Mouse (Mus musculus) hindbrain, embryonic 11.5 days (tissue): ENCODE data around the gene Gart. TPM values are rescaled to one million over a fixed set of nuclear protein-coding genes. Genes with fewer than 3 reads are reported as not detected.

Experiments used
- ATAC-seq: fragments of 200-750 bp; cut with Nextera tagmentation; 2 replicates; pipeline ENCODE4 v1.8.0; 2017; ENCODE audit warnings: mild to moderate bottlenecking, moderate TSS enrichment, moderate library complexity; ENCODE audit not compliant: low FRiP score
- DNase-seq: peaks from one replicate; pipeline ENCODE4 v3.0.0-alpha.2; 2015; ENCODE audit warnings: low spot score
- H3K27ac ChIP-seq: fragments of 300-500 bp; sonication (generic); 2 replicates; pipeline ENCODE4 v1.5.1; 2014; ENCODE audit warnings: mild to moderate bottlenecking, low read depth, low read length
- H3K27me3 ChIP-seq: fragments of 300-500 bp; sonication (generic); 2 replicates; pipeline ENCODE4 v1.6.1; 2014; ENCODE audit warnings: mild to moderate bottlenecking, low read length, moderate library complexity, mixed read lengths; ENCODE audit not compliant: control insufficient read depth, insufficient read depth
- H3K36me3 ChIP-seq: fragments of 300-500 bp; sonication (generic); 2 replicates; pipeline ENCODE4 v1.6.1; 2014; ENCODE audit warnings: mild to moderate bottlenecking, low read length, moderate library complexity, mixed read lengths; ENCODE audit not compliant: control insufficient read depth, insufficient read depth
- H3K4me1 ChIP-seq: fragments of 300-500 bp; sonication (generic); replicated peaks from 2 replicates; pipeline ENCODE4 v1.6.1; 2014; ENCODE audit warnings: low read length, mixed read lengths; ENCODE audit not compliant: control insufficient read depth, insufficient read depth
- H3K4me2 ChIP-seq: fragments of 300-500 bp; sonication (generic); replicated peaks from 2 replicates; pipeline ENCODE4 v1.6.1; 2014; ENCODE audit warnings: mild to moderate bottlenecking, low read depth, low read length
- H3K4me3 ChIP-seq: fragments of 300-500 bp; sonication (generic); 2 replicates; pipeline ENCODE4 v1.5.1; 2014; ENCODE audit warnings: low read depth, low read length
- H3K9ac ChIP-seq: fragments of 300-500 bp; sonication (generic); 2 replicates; pipeline ENCODE4 v1.6.1; 2014; ENCODE audit warnings: low read depth, low read length
- H3K9me3 ChIP-seq: fragments of 300-500 bp; sonication (generic); 2 replicates; pipeline ENCODE4 v1.6.1; 2016; ENCODE audit warnings: low read length; ENCODE audit not compliant: control insufficient read depth
- WGBS: fragments of 180-500 bp; shearing (Covaris S2); extraction: QIAGEN DNeasy Blood & Tissue Kit; methylation state at CpG from one replicate; pipeline ENCODE4 v1.1.7; 2014; 5-methylcytosine and 5-hydroxymethylcytosine counted together
- polyA plus RNA-seq: library from polyadenylated mRNA; unstranded; fragments of >200 nt; fragmentation: Nextera tagmentation; extraction: Ambion mirVana; gene quantifications from 2 replicates; pipeline ENCODE4 v1.2.1, GENCODE M21; 2014

Gene Gart
- polyA plus RNA-seq, 1 experiment from 2014 or later, result 82.5 TPM

GRCm38 (mm10) chr16:91611248-91611647 is 35.5 kb downstream of the Gart start:
- H3K4me3 ChIP-seq, result no peak overlapping the region
- DNase-seq (no peak), ATAC-seq (no peak)
- WGBS, result 73% methylated on average over 11 of the region's 11 CpGs
- no peaks in the 10 kb centered on the region for H3K36me3 ChIP-seq
- no peak overlapping the region for H3K9ac ChIP-seq
- H3K27me3 ChIP-seq, result no peaks in the 10 kb centered on the region
- H3K27ac ChIP-seq, result no peak overlapping the region
- no peaks in the 10 kb centered on the region for H3K4me1 ChIP-seq
- H3K4me2 ChIP-seq, result no peak overlapping the region
- H3K9me3 ChIP-seq, result no peaks in the 10 kb centered on the region

DNA sequence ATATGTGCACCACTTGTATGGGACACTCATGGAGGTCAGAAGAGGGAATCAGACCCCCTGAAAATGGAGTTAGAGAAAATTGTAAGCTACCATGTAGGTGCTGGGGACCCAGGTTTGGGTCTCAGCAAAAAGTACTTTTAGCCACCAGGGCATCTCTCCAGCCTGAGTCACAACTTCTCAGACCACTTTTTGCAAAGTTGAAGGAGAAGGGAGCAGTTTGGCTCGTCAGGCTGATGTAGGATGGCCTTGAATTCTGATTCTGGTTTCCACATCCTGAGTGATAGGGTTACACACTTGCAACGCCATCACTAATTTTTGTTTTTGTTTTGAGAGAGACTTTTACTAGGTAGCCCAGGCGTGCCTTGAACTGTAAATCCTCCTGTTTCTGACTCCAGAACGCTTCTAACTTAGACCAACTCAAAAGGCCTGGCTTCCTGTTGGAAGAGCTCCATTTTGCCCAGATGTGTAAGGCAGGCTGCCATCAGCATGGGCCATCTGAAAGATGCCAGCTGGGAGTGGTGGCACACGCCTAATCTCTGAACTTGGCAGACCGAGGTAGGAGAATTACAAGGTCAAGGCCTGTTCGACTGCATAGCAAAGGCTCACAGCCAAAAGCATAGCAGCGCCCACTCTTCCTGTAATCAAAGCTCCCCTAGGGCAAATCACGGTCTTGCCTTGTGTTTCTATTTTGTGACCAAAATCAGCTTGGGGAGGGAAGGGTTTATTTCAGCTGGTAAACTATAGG is 37.1 kb downstream of the Gart start:
- H3K4me3 ChIP-seq, result no peak overlapping the region
- H3K36me3 ChIP-seq, result no peaks in the 10 kb centered on the region
- no peak for DNase-seq
- no peak for ATAC-seq
- no peaks in the 10 kb centered on the region for H3K27me3 ChIP-seq
- no peak overlapping the region for H3K27ac ChIP-seq
- H3K9me3 ChIP-seq, result no peaks in the 10 kb centered on the region
- H3K4me1 ChIP-seq, result no peaks in the 10 kb centered on the region
- no peak overlapping the region for H3K4me2 ChIP-seq
- no peak overlapping the region for H3K9ac ChIP-seq
- WGBS, result 84% methylated on average over 9 of the region's 9 CpGs

DNA sequence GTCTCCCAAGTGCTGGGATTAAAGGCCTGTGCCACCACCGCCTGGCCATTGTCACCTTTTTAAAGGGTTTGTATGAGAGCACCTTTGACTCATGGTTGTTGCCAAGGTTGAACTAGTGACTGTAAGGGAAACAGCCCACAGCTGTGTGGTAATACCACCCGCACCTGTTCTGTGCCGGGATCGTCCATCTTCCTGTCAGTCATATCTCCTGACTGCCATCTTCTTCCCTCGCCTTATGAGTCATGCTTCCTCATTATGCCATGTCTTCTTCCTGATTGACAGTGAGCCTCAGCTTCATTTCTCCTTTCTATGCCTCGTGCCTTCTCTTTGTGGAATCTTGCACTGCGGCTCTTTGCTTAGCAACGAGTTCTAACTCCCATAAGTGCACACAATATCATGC is 39.8 kb downstream of the Gart start:
- no peaks in the 10 kb centered on the region for H3K36me3 ChIP-seq
- no peak overlapping the region for H3K27ac ChIP-seq
- no peaks in the 10 kb centered on the region for H3K4me1 ChIP-seq
- no peak overlapping the region for H3K4me2 ChIP-seq
- no peak overlapping the region for H3K4me3 ChIP-seq
- ATAC-seq, result no peak
- H3K27me3 ChIP-seq, result no peaks in the 10 kb centered on the region
- DNase-seq, result no peak
- WGBS, result 90% methylated on average over 8 of the region's 8 CpGs
- H3K9ac ChIP-seq, result no peak overlapping the region
- no peaks in the 10 kb centered on the region for H3K9me3 ChIP-seq

DNA sequence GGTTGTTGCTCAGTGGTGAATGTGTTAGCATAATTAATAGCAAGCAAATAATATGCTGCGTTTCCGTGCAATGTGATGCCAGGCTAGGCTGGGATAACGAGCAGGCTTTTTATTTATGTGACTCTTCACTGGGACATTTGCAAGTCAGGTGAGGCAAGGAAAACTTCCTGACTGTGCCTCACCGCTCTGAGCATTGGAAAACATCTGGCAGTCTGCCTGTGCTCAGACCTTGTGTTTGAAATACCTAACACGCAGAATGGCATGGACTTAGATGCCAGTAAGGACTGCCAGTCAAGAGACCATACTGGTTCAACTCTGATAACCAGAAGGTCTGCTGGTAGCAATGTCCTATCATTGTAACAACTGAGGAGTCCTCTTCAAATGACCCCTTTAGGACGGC is 41.6 kb downstream of the Gart start:
- ATAC-seq (no peak), DNase-seq (no peak)
- H3K9ac ChIP-seq, result no peak overlapping the region
- WGBS, result 84% methylated on average over 6 of the region's 6 CpGs
- no peaks in the 10 kb centered on the region for H3K9me3 ChIP-seq
- no peaks in the 10 kb centered on the region for H3K36me3 ChIP-seq
- no peaks in the 10 kb centered on the region for H3K4me1 ChIP-seq
- no peak overlapping the region for H3K27ac ChIP-seq
- H3K4me3 ChIP-seq, result no peak overlapping the region
- H3K4me2 ChIP-seq, result no peak overlapping the region
- H3K27me3 ChIP-seq, result no peaks in the 10 kb centered on the region

DNA sequence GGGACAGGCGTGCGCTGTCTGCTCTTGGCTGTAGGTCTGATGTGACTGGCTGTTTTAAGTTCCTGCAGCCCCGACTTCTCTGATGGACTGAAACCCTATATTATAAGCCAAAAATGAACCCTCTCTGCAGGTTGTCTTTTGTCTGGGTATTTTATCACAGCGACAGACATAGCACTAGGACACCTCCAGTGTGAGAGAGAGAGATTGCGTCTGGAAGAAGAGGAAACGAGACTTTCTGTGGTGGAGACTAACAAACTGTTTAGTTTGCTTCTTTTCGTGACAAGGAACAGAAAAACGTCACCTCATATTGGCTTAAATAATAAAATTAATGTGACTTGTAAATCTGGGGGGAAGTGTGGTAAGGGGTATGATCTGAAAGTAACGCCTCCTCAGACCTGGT is 45.1 kb downstream of the Gart start:
- Histone ChIP-seq H3K27ac (no peak overlapping the region), H3K4me1 (no peaks in the 10 kb centered on the region), H3K27me3 (peaks cover 4% of the 10 kb centered on the region; the same call in 1 of the 2 replicates), H3K4me3 (no peak overlapping the region), H3K36me3 (no peaks in the 10 kb centered on the region), H3K9me3 (no peaks in the 10 kb centered on the region), H3K4me2 (no peak overlapping the region), H3K9ac (no peak overlapping the region)
- 74% methylated on average over 9 of the region's 9 CpGs for WGBS
- ATAC-seq (no peak), DNase-seq (no peak)

- no peak for DNase-seq
- Histone ChIP-seq H3K36me3 (no peaks in the 10 kb centered on the region), H3K27me3 (peaks cover 4% of the 10 kb centered on the region; the same call in 1 of the 2 replicates), H3K4me2 (no peak overlapping the region), H3K4me1 (no peaks in the 10 kb centered on the region), H3K9me3 (no peaks in the 10 kb centered on the region), H3K27ac (no peak overlapping the region), H3K4me3 (no peak overlapping the region), H3K9ac (no peak overlapping the region)
- 82% methylated on average over 4 of the region's 4 CpGs for WGBS
- no peak for ATAC-seq
These were observed 45.7 kb downstream of the Gart start for GRCm38 (mm10) chr16:91601081-91601480.

DNA sequence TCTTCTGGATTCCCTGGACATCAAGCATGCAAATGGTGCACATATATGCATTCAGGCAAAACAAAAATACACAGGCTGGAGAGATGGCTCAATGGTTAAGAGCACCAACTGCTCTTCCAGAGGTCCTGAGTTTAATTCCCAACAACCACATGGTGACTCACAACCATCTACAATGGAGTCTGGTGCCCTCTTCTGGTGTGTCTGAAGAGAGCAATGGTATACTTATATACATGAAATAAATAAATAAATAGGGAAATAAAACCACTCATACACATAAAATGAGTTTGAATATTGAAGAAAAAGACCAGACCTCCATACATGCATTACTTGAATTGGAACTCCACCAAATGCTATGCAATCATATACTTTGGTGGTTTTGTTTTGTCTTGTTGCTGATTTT is 47.5 kb downstream of the Gart start:
- Histone ChIP-seq H3K27ac (no peak overlapping the region), H3K36me3 (no peaks in the 10 kb centered on the region), H3K4me2 (no peak overlapping the region), H3K4me1 (no peaks in the 10 kb centered on the region), H3K27me3 (peaks cover 4% of the 10 kb centered on the region; the same call in 1 of the 2 replicates), H3K9ac (no peak overlapping the region), H3K4me3 (no peak overlapping the region), H3K9me3 (no peaks in the 10 kb centered on the region)
- ATAC-seq (no peak), DNase-seq (no peak)

DNA sequence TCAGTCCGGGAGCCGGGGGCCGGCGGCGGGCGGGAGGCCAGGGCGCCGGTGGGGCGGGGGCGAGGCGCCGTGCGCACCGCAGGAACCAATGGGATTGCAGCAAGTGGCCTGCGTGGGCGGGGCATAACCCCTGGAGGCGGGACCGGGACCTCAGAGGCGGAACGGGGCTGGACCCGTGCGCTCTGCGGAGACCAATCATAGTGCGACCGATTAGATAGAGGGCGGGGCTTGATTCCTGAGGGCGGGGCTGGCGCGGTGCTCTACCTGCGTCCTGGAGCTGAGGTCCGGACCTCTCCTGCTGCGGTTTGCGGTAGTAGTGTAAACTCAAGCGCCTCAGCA is 49.1 kb downstream of the Gart start, which contains the start of gene Tmem50b:
Gene Tmem50b, minus strand, starts transcription at position 129 of the 339 bp plus-strand sequence.
- DNase-seq (peak; percentile 98), ATAC-seq (peak; percentile 99)
- Histone ChIP-seq H3K36me3 (no peaks in the 10 kb centered on the region), H3K27me3 (peaks cover 4% of the 10 kb centered on the region; the same call in 1 of the 2 replicates), H3K9ac (peak within 1 kb of the TSS; percentile 80), H3K4me2 (peak within 1 kb of the TSS; percentile 88), H3K27ac (peak within 1 kb of the TSS; percentile 61), H3K4me3 (peak within 1 kb of the TSS; percentile 82), H3K4me1 (no peaks in the 10 kb centered on the region), H3K9me3 (no peaks in the 10 kb centered on the region)
- under 1% methylated on average over 34 of the region's 34 CpGs for WGBS
